Mouse (Mus musculus) stomach, embryonic 14.5 days (tissue): Measurements from ENCODE around the gene L3mbtl1. TPM values are rescaled to one million over a fixed set of nuclear protein-coding genes. Genes with fewer than 3 reads are reported as not detected.

Experiments used
- ATAC-seq: fragments of 200-750 bp; cut with Nextera tagmentation; 2 replicates; pipeline ENCODE4 v1.8.0; 2017; ENCODE audit warnings: low read depth, moderate TSS enrichment; ENCODE audit not compliant: insufficient number of reproducible peaks, insufficient read depth, low FRiP score
- H3K27ac ChIP-seq: fragments of 300-500 bp; sonication (generic); 2 replicates; pipeline ENCODE4 v1.5.1; 2014; ENCODE audit warnings: mild to moderate bottlenecking, low read length, moderate library complexity, mixed read lengths
- H3K27me3 ChIP-seq: fragments of 300-500 bp; sonication (generic); 2 replicates; pipeline ENCODE4 v1.6.1; 2014; ENCODE audit warnings: low read length, control low read depth, mixed read lengths; ENCODE audit not compliant: control insufficient read depth, insufficient read depth
- H3K36me3 ChIP-seq: fragments of 300-500 bp; sonication (generic); 2 replicates; pipeline ENCODE4 v1.6.1; 2014; ENCODE audit warnings: mild to moderate bottlenecking, control low read depth, low read length, moderate library complexity, mixed read lengths; ENCODE audit not compliant: control insufficient read depth, insufficient read depth
- H3K4me1 ChIP-seq: fragments of 300-500 bp; sonication (generic); 2 replicates; pipeline ENCODE4 v1.6.1; 2014; ENCODE audit warnings: low read length, control low read depth, mixed read lengths; ENCODE audit not compliant: control insufficient read depth, insufficient read depth
- H3K4me2 ChIP-seq: fragments of 300-500 bp; sonication (generic); replicated peaks from 2 replicates; pipeline ENCODE4 v1.6.1; 2014; ENCODE audit warnings: low read depth, low read length, control low read depth
- H3K4me3 ChIP-seq: fragments of 300-500 bp; sonication (generic); 2 replicates; pipeline ENCODE4 v1.5.1; 2014; ENCODE audit warnings: low read depth, low read length, control low read depth
- H3K9ac ChIP-seq: fragments of 300-500 bp; sonication (generic); replicated peaks from 2 replicates; pipeline ENCODE4 v1.6.1; 2014; ENCODE audit warnings: low read depth, mild to moderate bottlenecking, control low read depth, low read length, moderate library complexity, mixed read lengths
- H3K9me3 ChIP-seq: fragments of 300-500 bp; sonication (generic); 2 replicates; pipeline ENCODE4 v1.6.1; 2016; ENCODE audit warnings: low read depth, low read length, control low read depth; ENCODE audit not compliant: control insufficient read depth
- WGBS: fragments of 180-500 bp; shearing (Covaris S2); extraction: QIAGEN DNeasy Blood & Tissue Kit; methylation state at CpG from one replicate; pipeline ENCODE4 v1.1.7; 2014; 5-methylcytosine and 5-hydroxymethylcytosine counted together
- polyA plus RNA-seq: library from polyadenylated mRNA; unstranded; fragments of >200 nt; fragmentation: Nextera tagmentation; extraction: Ambion mirVana; gene quantifications from 2 replicates; pipeline ENCODE4 v1.2.1, GENCODE M21; 2014

The L3mbtl1 gene
- polyA plus RNA-seq, 1 experiment from 2014 or later: 0.30 TPM

GRCm38 (mm10) chr2:162931674-162932650 is 11.3 kb upstream of the L3mbtl1 start:
- Histone ChIP-seq H3K4me3 (peak overlapping the region; percentile 96), H3K36me3 (peaks cover 37% of the 10 kb centered on the region), H3K4me1 (peaks cover 4% of the 10 kb centered on the region; the same call in 1 of the 2 replicates), H3K9me3 (no peaks in the 10 kb centered on the region), H3K4me2 (peak overlapping the region; percentile 69), H3K9ac (peak overlapping the region; percentile 100), H3K27ac (peak overlapping the region; percentile 96), H3K27me3 (no peaks in the 10 kb centered on the region)
- ATAC-seq: peak; percentile 43; the same call in 1 of the 2 replicates
- 0% methylated on average over 71 of the region's 103 CpGs for WGBS

- Histone ChIP-seq H3K36me3 (peaks cover 43% of the 10 kb centered on the region), H3K27me3 (no peaks in the 10 kb centered on the region), H3K4me3 (peak overlapping the region; percentile 96), H3K4me2 (peak overlapping the region; percentile 69), H3K27ac (no peak overlapping the region), H3K4me1 (peaks cover 4% of the 10 kb centered on the region; the same call in 1 of the 2 replicates), H3K9ac (peak overlapping the region; percentile 100; the same call in 1 of the 2 replicates), H3K9me3 (no peaks in the 10 kb centered on the region)
- no peak for ATAC-seq
- 39% methylated on average over 4 of the region's 4 CpGs for WGBS
These were observed 10.6 kb upstream of the L3mbtl1 start for GRCm38 (mm10) chr2:162932706-162933105.

- Histone ChIP-seq H3K36me3 (peaks cover 59% of the 10 kb centered on the region), H3K4me1 (peaks cover 4% of the 10 kb centered on the region; the same call in 1 of the 2 replicates), H3K4me2 (no peak overlapping the region), H3K9me3 (no peaks in the 10 kb centered on the region), H3K27ac (no peak overlapping the region), H3K27me3 (no peaks in the 10 kb centered on the region), H3K9ac (no peak overlapping the region), H3K4me3 (no peak overlapping the region)
- WGBS: 90% methylated on average over 19 of the region's 19 CpGs
- no peak for ATAC-seq
These were observed 8.9 kb upstream of the L3mbtl1 start for GRCm38 (mm10) chr2:162934421-162934820.

GRCm38 (mm10) chr2:162935700-162936099 is 7.6 kb upstream of the L3mbtl1 start:
- H3K9me3 ChIP-seq: no peaks in the 10 kb centered on the region
- 94% methylated on average over 3 of the region's 3 CpGs for WGBS
- peaks cover 4% of the 10 kb centered on the region; the same call in 1 of the 2 replicates for H3K4me1 ChIP-seq
- H3K36me3 ChIP-seq: peaks cover 60% of the 10 kb centered on the region
- no peak for ATAC-seq
- no peak overlapping the region for H3K9ac ChIP-seq
- H3K4me3 ChIP-seq: no peak overlapping the region
- no peak overlapping the region for H3K27ac ChIP-seq
- H3K4me2 ChIP-seq: no peak overlapping the region
- H3K27me3 ChIP-seq: no peaks in the 10 kb centered on the region

- Histone ChIP-seq H3K27ac (no peak overlapping the region), H3K4me1 (peaks cover 3% of the 10 kb centered on the region; the same call in 1 of the 2 replicates), H3K9me3 (no peaks in the 10 kb centered on the region), H3K27me3 (no peaks in the 10 kb centered on the region), H3K4me2 (no peak overlapping the region), H3K4me3 (no peak overlapping the region), H3K9ac (no peak overlapping the region), H3K36me3 (peaks cover 40% of the 10 kb centered on the region)
- WGBS: 84% methylated on average over 1 of the region's 1 CpGs
- ATAC-seq: no peak
These were observed 3.7 kb upstream of the L3mbtl1 start for GRCm38 (mm10) chr2:162939562-162939961.

- Histone ChIP-seq H3K36me3 (peaks cover 6% of the 10 kb centered on the region; the same call in 1 of the 2 replicates), H3K4me1 (peaks cover 3% of the 10 kb centered on the region; the same call in 1 of the 2 replicates), H3K9me3 (no peaks in the 10 kb centered on the region), H3K4me2 (peak overlapping the region; percentile 97), H3K4me3 (peak overlapping the region; percentile 47; the same call in 1 of the 2 replicates), H3K27ac (no peak overlapping the region), H3K27me3 (no peaks in the 10 kb centered on the region), H3K9ac (no peak overlapping the region)
- ATAC-seq: no peak
- 9% methylated on average over 11 of the region's 11 CpGs for WGBS
These were observed 659 bp downstream of the L3mbtl1 start for GRCm38 (mm10) chr2:162943931-162944330.

- H3K27me3 ChIP-seq: no peaks in the 10 kb centered on the region
- H3K4me1 ChIP-seq: peaks cover 3% of the 10 kb centered on the region; the same call in 1 of the 2 replicates
- no peaks in the 10 kb centered on the region for H3K36me3 ChIP-seq
- no peak overlapping the region for H3K4me2 ChIP-seq
- no peak for ATAC-seq
- H3K27ac ChIP-seq: no peak overlapping the region
- no peak overlapping the region for H3K9ac ChIP-seq
- H3K4me3 ChIP-seq: no peak overlapping the region
- WGBS: 66% methylated on average over 5 of the region's 5 CpGs
- no peaks in the 10 kb centered on the region for H3K9me3 ChIP-seq
These were observed 3.7 kb downstream of the L3mbtl1 start for GRCm38 (mm10) chr2:162946964-162947363.

- WGBS: 35% methylated on average over 15 of the region's 15 CpGs
- peaks cover 3% of the 10 kb centered on the region; the same call in 1 of the 2 replicates for H3K4me1 ChIP-seq
- H3K27me3 ChIP-seq: no peaks in the 10 kb centered on the region
- no peaks in the 10 kb centered on the region for H3K36me3 ChIP-seq
- no peaks in the 10 kb centered on the region for H3K9me3 ChIP-seq
- H3K4me3 ChIP-seq: no peak overlapping the region
- no peak overlapping the region for H3K27ac ChIP-seq
- H3K4me2 ChIP-seq: peak overlapping the region; percentile 29; the same call in 1 of the 2 replicates
- ATAC-seq: peak; percentile 53; the same call in 1 of the 2 replicates
- no peak overlapping the region for H3K9ac ChIP-seq
These were observed 4.5 kb downstream of the L3mbtl1 start for GRCm38 (mm10) chr2:162947736-162948135.
